9 mouse cellular contexts compared by ENCODE assay signal in the genomic region with DNA sequence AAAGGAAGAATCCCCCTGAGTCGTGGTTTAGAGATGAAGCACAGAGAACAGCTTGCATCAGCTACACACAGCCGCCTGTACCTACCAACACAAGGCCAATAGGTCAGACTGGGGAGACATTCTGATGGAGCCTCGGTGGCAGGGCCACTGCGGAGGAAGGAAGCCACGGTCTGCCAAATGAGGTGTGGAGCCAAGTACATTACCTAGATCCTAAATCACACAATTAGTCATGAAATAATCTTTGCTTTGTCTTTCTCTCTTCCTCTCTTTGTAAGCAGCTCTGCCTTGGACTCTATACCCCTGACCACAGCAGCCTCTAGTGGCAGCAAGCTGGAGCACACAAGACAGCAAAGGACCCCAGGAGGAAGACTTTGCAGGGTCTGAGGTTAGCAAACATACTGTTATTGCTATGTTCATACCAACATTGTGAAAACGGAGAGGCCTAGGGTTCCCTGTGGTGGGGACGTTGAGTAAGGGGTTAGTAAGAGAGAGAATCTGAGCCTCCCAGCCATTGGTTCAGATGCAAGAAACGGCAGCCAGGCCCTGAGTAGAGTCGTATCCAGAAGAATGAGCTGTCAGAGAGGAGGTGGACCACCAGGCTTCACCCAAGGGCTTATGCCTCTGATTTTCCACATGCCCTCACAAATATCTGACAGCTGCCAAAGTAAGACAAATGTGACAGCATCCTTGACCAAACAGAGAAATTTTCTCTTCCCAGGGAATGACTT.
DNase-seq lines count a peak whose midpoint lies in the region; ATAC-seq and TF ChIP-seq lines count a peak whose summit lies in the region.
"Had no signal": no experiment of that assay in that cellular context is flagged by ENCODE, and none has a peak within 500 bp of the region (broad histone marks: within the 10 kb centered on the region; RNA-seq: fewer than 3 reads in every experiment).

No protein-coding gene starts in this region.

- TF ChIP-seq POLR2A in testis, adult 2 months (IDR thresholded peaks at IDR 0.05; ENCODE audit: control insufficient read depth, low read depth, low read length) = no peak

- no peak overlapping the region for H3K27ac ChIP-seq in testis, adult 2 months (ENCODE audit: control insufficient read depth, insufficient read depth, low read depth, low read length)
- peak overlapping the region; percentile 44; the same call in 1 of the 2 replicates for H3K27ac ChIP-seq in forebrain, embryonic 15.5 days (replicated peaks)

- 64% methylated on average over 9 of the region's 9 CpGs for WGBS in forebrain, embryonic 15.5 days

- peak; percentile 90 for ATAC-seq in forebrain, embryonic 15.5 days (replicated peaks)

- H3K36me3 ChIP-seq in testis, adult 2 months (ENCODE audit: control insufficient read depth, insufficient read depth, low read length) = no peaks in the 10 kb centered on the region
- no peaks in the 10 kb centered on the region for H3K36me3 ChIP-seq in forebrain, embryonic 15.5 days

- H3K4me2 ChIP-seq in forebrain, embryonic 15.5 days (replicated peaks) = no peak overlapping the region

- H3K4me1 ChIP-seq in testis, adult 2 months (ENCODE audit: control insufficient read depth, insufficient read depth, low read length) = no peaks in the 10 kb centered on the region; the same call in 1 of the 2 replicates
- H3K4me1 ChIP-seq in forebrain, embryonic 15.5 days = peaks cover 3% of the 10 kb centered on the region

- H3K4me3 ChIP-seq in testis, adult 2 months (ENCODE audit: control insufficient read depth, low read depth, low read length) = no peak overlapping the region
- no peak overlapping the region for H3K4me3 ChIP-seq in forebrain, embryonic 15.5 days
- H3K4me3 ChIP-seq: myocyte had no signal

- no peak overlapping the region for H3K9ac ChIP-seq in forebrain, embryonic 15.5 days (replicated peaks)

- peak; percentile 33; the same call in 1 of the 2 replicates for TF ChIP-seq CTCF in testis, adult 2 months (IDR thresholded peaks at IDR 0.05; ENCODE audit: control insufficient read depth, insufficient read depth, insufficient replicate concordance, low read depth, low read length)

- DNase-seq in testis, postnatal 14 days (ENCODE audit: low spot score) = no peak
- DNase-seq in cerebellum, adult 11 months = peak; percentile 58
- DNase-seq in kidney, postnatal 10 days = peak; percentile 54
- DNase-seq in lung, postnatal 36 days = peak; percentile 14
- peak; percentile 56 for DNase-seq in right cerebral cortex, postnatal 4 days
- DNase-seq in thymus, postnatal 0 days (ENCODE audit: low spot score) = no peak

- no peaks in the 10 kb centered on the region for H3K27me3 ChIP-seq in testis, adult 2 months (ENCODE audit: control insufficient read depth, insufficient read depth, low read length)
- no peaks in the 10 kb centered on the region for H3K27me3 ChIP-seq in forebrain, embryonic 15.5 days

- H3K9me3 ChIP-seq in forebrain, embryonic 15.5 days = no peaks in the 10 kb centered on the region

Comparison
In these comparisons a context has a peak if more than half of its experiments do, and no peak if none do; other contexts are left out.
1. DNase-seq: peak in cerebellum, adult 11 months (single experiment), kidney, postnatal 10 days (single experiment), lung, postnatal 36 days (single experiment) and right cerebral cortex, postnatal 4 days (single experiment); none in testis, postnatal 14 days (single experiment) and thymus, postnatal 0 days (single experiment).